Mouse (Mus musculus): ENCODE data around the gene Zfp444.

- TF ChIP-seq CTCF (IDR thresholded peaks at IDR 0.05) (no peak), EP300 (IDR thresholded peaks at IDR 0.05) (no peak)
Measured at GRCm38 (mm10) chr7:6153131-6153530, 18.9 kb upstream of the Zfp444 start.

Data from lung, postnatal 0 days (tissue).